ENCODE assay signal across 10 mouse cellular contexts in the genomic region with DNA sequence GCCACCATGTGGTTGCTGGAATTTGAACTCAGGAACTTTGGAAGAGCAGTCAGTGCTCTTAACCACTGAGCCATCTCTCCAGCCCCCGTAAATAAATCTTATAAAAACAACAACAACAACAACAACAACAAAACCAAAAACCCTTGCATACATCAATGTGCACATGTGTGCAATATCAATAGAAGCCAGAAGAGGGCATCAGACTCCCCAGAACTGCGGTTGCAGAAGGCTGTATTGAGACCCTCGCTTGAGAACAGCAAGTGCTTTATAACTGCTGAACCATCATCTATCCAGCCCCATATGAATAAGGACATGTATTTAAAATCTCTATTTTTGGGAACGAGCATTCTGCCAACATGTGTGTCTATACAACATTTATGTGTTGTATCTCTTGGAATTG. TPM values are rescaled to one million over a fixed set of nuclear protein-coding genes. Genes with fewer than 3 reads are reported as not detected.
A peak's percentile ranks its signal among the peaks of the same experiment; 100 is the strongest.
DNase-seq lines count a peak whose midpoint lies in the region; ATAC-seq and TF ChIP-seq lines count a peak whose summit lies in the region.
"Had no signal": no experiment of that assay in that cellular context is flagged by ENCODE, and none has a peak within 500 bp of the region (broad histone marks: within the 10 kb centered on the region; RNA-seq: fewer than 3 reads in every experiment).

No protein-coding gene starts in this region.

- no peaks in the 10 kb centered on the region for H3K27me3 ChIP-seq in kidney, embryonic 14.5 days (ENCODE audit: control insufficient read depth, insufficient read depth, low read length)
- no peaks in the 10 kb centered on the region for H3K27me3 ChIP-seq in ES-Bruce4 (ENCODE audit: control insufficient read depth, insufficient read depth, low read length, poor library complexity, severe bottlenecking)

- no peak overlapping the region for H3K4me2 ChIP-seq in kidney, embryonic 14.5 days (replicated peaks; ENCODE audit: low read depth, low read length)

- ATAC-seq in kidney, embryonic 14.5 days (ENCODE audit: low FRiP score, low TSS enrichment): 0 out of 2 replicates have a peak, but pooled peaks have one; percentile 24
- no peak for ATAC-seq in inflammation-experienced regulatory T-cells, adult 6 months

- TF ChIP-seq EP300 in ES-Bruce4 (IDR thresholded peaks at IDR 0.05; ENCODE audit: insufficient read depth, low read depth, low read length): no peak

- WGBS in kidney, embryonic 14.5 days: 78% methylated on average over 4 of the region's 4 CpGs

- H3K4me3 ChIP-seq in kidney, embryonic 14.5 days (ENCODE audit: low read length): no peak overlapping the region
- H3K4me3 ChIP-seq in ES-Bruce4 (ENCODE audit: low read depth, low read length): no peak overlapping the region

- peaks cover 89% of the 10 kb centered on the region for H3K36me3 ChIP-seq in kidney, embryonic 14.5 days (ENCODE audit: control insufficient read depth, insufficient read depth, low read length)
- H3K36me3 ChIP-seq in ES-Bruce4 (ENCODE audit: control insufficient read depth, insufficient read depth, low read length, poor library complexity, severe bottlenecking): peaks cover 83% of the 10 kb centered on the region

- no peak for TF ChIP-seq POLR2A in ES-Bruce4 (IDR thresholded peaks at IDR 0.05; ENCODE audit: insufficient read depth, low read length)

- no peak overlapping the region for H3K27ac ChIP-seq in kidney, embryonic 14.5 days (ENCODE audit: low read depth, low read length)
- no peak overlapping the region for H3K27ac ChIP-seq in ES-Bruce4 (ENCODE audit: insufficient read depth, low read length)

- TF ChIP-seq CTCF in ES-Bruce4 (IDR thresholded peaks at IDR 0.05; ENCODE audit: low read depth, low read length): peak; percentile 16

- no peak for DNase-seq in kidney, adult 8-10 months
- peak; percentile 34 for DNase-seq in T-cell, adult 2 months (ENCODE audit: low spot score)
- peak; percentile 52 for DNase-seq in lung, postnatal 10 days
- DNase-seq in urinary bladder, postnatal 10 days (ENCODE audit: low spot score): no peak
- no peak for DNase-seq in right cerebral cortex, postnatal 25 days
- DNase-seq: gastrocnemius, postnatal 10 days; spleen, adult 18-20 months had no signal

- no peak overlapping the region for H3K9ac ChIP-seq in kidney, embryonic 14.5 days (ENCODE audit: low read depth, low read length)
- H3K9ac ChIP-seq in ES-Bruce4 (ENCODE audit: low read depth, poor library complexity, severe bottlenecking): no peak overlapping the region

- no peaks in the 10 kb centered on the region for H3K4me1 ChIP-seq in kidney, embryonic 14.5 days (ENCODE audit: control insufficient read depth, insufficient read depth, low read length)
- no peaks in the 10 kb centered on the region for H3K4me1 ChIP-seq in ES-Bruce4 (ENCODE audit: control insufficient read depth, insufficient read depth, low read length)

- H3K9me3 ChIP-seq in kidney, embryonic 14.5 days (ENCODE audit: control insufficient read depth, low read length): no peaks in the 10 kb centered on the region
- H3K9me3 ChIP-seq in ES-Bruce4 (replicated peaks; ENCODE audit: control insufficient read depth, insufficient read depth, low read length, poor library complexity, severe bottlenecking): no peaks in the 10 kb centered on the region

RNA-seq across cellular contexts. Expression of a gene that starts 9.8 kb away (rescaled TPM):
- 30.2 and 47.3 TPM in 2 replicates for polyA plus RNA-seq in kidney, embryonic 14.5 days (2014; fragmentation: Nextera tagmentation; extraction: Ambion mirVana)
- 28.4 and 31.8 TPM in 2 replicates for polyA plus RNA-seq in ES-Bruce4 (2011; ENCODE audit: insufficient read depth, insufficient read length, low read depth, missing spikeins)
- polyA plus RNA-seq in inflammation-experienced regulatory T-cells, adult 6 months (2017; shearing (Covaris generic)): under 1 TPM; 0.58 to 0.94 (median 0.91) TPM

RNA-seq across cellular contexts. Expression of a gene that starts 17.0 kb away (rescaled TPM):
- polyA plus RNA-seq in kidney, embryonic 14.5 days (2014; fragmentation: Nextera tagmentation; extraction: Ambion mirVana): 4.1 and 4.6 TPM in 2 replicates
- 4.2 and 4.4 TPM in 2 replicates for polyA plus RNA-seq in ES-Bruce4 (2011; ENCODE audit: insufficient read depth, insufficient read length, low read depth, missing spikeins)
- polyA plus RNA-seq in inflammation-experienced regulatory T-cells, adult 6 months (2017; shearing (Covaris generic)): not detected

RNA-seq across cellular contexts. Expression of a gene that starts 23.8 kb away (rescaled TPM):
- 25.5 and 29.0 TPM in 2 replicates for polyA plus RNA-seq in kidney, embryonic 14.5 days (2014; fragmentation: Nextera tagmentation; extraction: Ambion mirVana)
- 18.3 and 20.3 TPM in 2 replicates for polyA plus RNA-seq in ES-Bruce4 (2011; ENCODE audit: insufficient read depth, insufficient read length, low read depth, missing spikeins)
- 1 to 10 TPM; 3.3 to 4.6 (median 4.6) TPM for polyA plus RNA-seq in inflammation-experienced regulatory T-cells, adult 6 months (2017; shearing (Covaris generic))

RNA-seq across cellular contexts. Expression of a gene that starts 24.2 kb away (rescaled TPM):
- 506 and 517 TPM in 2 replicates for polyA plus RNA-seq in kidney, embryonic 14.5 days (2014; fragmentation: Nextera tagmentation; extraction: Ambion mirVana)
- 1,045 and 1,093 TPM in 2 replicates for polyA plus RNA-seq in ES-Bruce4 (2011; ENCODE audit: insufficient read depth, insufficient read length, low read depth, missing spikeins)
- 100 to 1,000 TPM; 136 to 174 (median 140) TPM for polyA plus RNA-seq in inflammation-experienced regulatory T-cells, adult 6 months (2017; shearing (Covaris generic))

Comparison
In these comparisons a context has a peak if more than half of its experiments do, and no peak if none do; other contexts are left out.
1. DNase-seq: peak in T-cell, adult 2 months (single experiment) and lung, postnatal 10 days (single experiment); none in kidney, adult 8-10 months (0 of 2), urinary bladder, postnatal 10 days (single experiment) and right cerebral cortex, postnatal 25 days (single experiment).
2. RNA of a gene that starts 9.8 kb away (polyA plus RNA-seq): 30.2 to 47.3 TPM in kidney, embryonic 14.5 days and 28.4 to 31.8 TPM in ES-Bruce4; 0.58 to 0.94 TPM in inflammation-experienced regulatory T-cells, adult 6 months; every median in the first group is over 10 times any median in the second.